Mouse (Mus musculus): ENCODE measurements at regions not wholly inside any gene's neighbourhood (a gene's known extent, or its start where the extent isn't known, plus 50 kb on each side); places are given as distances from the start of the nearest gene placed in this dataset.

- no peaks in the 10 kb centered on the region for H3K4me1 ChIP-seq (ENCODE audit: control insufficient read depth, insufficient read depth, low read length)
- H3K4me3 ChIP-seq (replicated peaks; ENCODE audit: insufficient read depth, low read depth, low read length) = no peak overlapping the region
- no peak for DNase-seq
- TF ChIP-seq CTCF (IDR thresholded peaks at IDR 0.05; ENCODE audit: borderline replicate concordance, insufficient read depth, low read depth, low read length) (no peak), POLR2A (IDR thresholded peaks at IDR 0.05; ENCODE audit: borderline replicate concordance, insufficient read depth, low read length) (no peak)
- H3K27me3 ChIP-seq (ENCODE audit: control insufficient read depth, insufficient read depth, low read length) = no peaks in the 10 kb centered on the region
- H3K27ac ChIP-seq (ENCODE audit: insufficient read depth, low read length) = no peak overlapping the region
- WGBS = 12% methylated on average over 8 of the region's 8 CpGs
Observed at GRCm38 (mm10) chr12:97836202-97836908, 422.9 kb downstream of the Galc start.

GRCm38 (mm10) chr12:97793364-97794120 lies 465.7 kb downstream of the Galc start:
- H3K27ac ChIP-seq (ENCODE audit: insufficient read depth, low read length) = no peak overlapping the region
- no peaks in the 10 kb centered on the region for H3K27me3 ChIP-seq (ENCODE audit: control insufficient read depth, insufficient read depth, low read length)
- TF ChIP-seq POLR2A (IDR thresholded peaks at IDR 0.05; ENCODE audit: borderline replicate concordance, insufficient read depth, low read length) (no peak), CTCF (IDR thresholded peaks at IDR 0.05; ENCODE audit: borderline replicate concordance, insufficient read depth, low read depth, low read length) (no peak)
- no peak overlapping the region for H3K4me3 ChIP-seq (replicated peaks; ENCODE audit: insufficient read depth, low read depth, low read length)
- 84% methylated on average over 16 of the region's 16 CpGs for WGBS
- no peaks in the 10 kb centered on the region for H3K4me1 ChIP-seq (ENCODE audit: control insufficient read depth, insufficient read depth, low read length)
- DNase-seq = no peak

DNA sequence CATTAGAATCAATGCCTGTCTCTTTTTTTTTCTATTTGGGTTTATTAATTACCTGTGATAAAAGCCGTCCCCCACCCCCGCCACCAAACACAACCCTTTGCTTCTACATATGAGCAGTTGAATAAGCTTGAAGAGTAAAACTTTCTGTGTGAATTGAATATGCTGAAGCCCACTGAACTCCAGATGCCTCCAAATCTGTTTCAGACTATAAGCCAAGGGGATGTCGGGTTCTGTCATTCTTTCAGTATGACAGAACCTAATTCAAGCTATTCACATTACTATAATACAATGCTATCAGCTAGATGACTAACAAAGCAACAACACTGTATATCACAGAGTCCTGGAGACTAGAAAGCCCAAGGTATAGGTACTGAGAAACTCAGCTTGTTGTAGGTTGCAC lies 475.8 kb downstream of the Galc start:
- no peak overlapping the region for H3K4me3 ChIP-seq (replicated peaks; ENCODE audit: insufficient read depth, low read depth, low read length)
- H3K27ac ChIP-seq (ENCODE audit: insufficient read depth, low read length) = no peak overlapping the region
- 97% methylated on average over 3 of the region's 3 CpGs for WGBS
- TF ChIP-seq POLR2A (IDR thresholded peaks at IDR 0.05; ENCODE audit: borderline replicate concordance, insufficient read depth, low read length) (no peak), CTCF (IDR thresholded peaks at IDR 0.05; ENCODE audit: borderline replicate concordance, insufficient read depth, low read depth, low read length) (no peak)
- DNase-seq = no peak
- H3K27me3 ChIP-seq (ENCODE audit: control insufficient read depth, insufficient read depth, low read length) = no peaks in the 10 kb centered on the region
- no peaks in the 10 kb centered on the region for H3K4me1 ChIP-seq (ENCODE audit: control insufficient read depth, insufficient read depth, low read length)

DNA sequence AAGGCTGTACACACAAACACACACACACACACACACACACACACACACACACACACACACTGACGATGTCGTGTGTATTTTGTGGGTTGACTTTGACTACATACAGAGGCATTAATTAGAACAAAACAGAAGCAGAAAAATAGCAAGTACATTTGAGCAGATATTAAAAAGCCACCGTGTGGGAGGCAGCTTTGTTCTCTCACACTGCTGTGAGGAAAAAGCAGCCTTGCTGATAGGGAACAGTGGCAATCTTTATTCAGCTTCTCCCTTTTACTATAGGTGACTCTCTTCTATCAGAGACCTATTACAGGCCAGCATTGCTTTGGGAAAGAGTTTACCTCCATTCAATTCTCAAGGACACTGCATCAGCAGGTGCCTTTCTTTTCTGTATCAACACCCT lies 500.1 kb downstream of the Galc start:
- no peaks in the 10 kb centered on the region for H3K4me1 ChIP-seq (ENCODE audit: control insufficient read depth, insufficient read depth, low read length)
- H3K27me3 ChIP-seq (ENCODE audit: control insufficient read depth, insufficient read depth, low read length) = no peaks in the 10 kb centered on the region
- H3K4me3 ChIP-seq (replicated peaks; ENCODE audit: insufficient read depth, low read depth, low read length) = no peak overlapping the region
- 84% methylated on average over 3 of the region's 3 CpGs for WGBS
- no peak for DNase-seq
- no peak overlapping the region for H3K27ac ChIP-seq (ENCODE audit: insufficient read depth, low read length)
- TF ChIP-seq POLR2A (IDR thresholded peaks at IDR 0.05; ENCODE audit: borderline replicate concordance, insufficient read depth, low read length) = no peak
- TF ChIP-seq CTCF (IDR thresholded peaks at IDR 0.05; ENCODE audit: borderline replicate concordance, insufficient read depth, low read depth, low read length) = no peak

- Histone ChIP-seq H3K27me3 (ENCODE audit: control insufficient read depth, insufficient read depth, low read length) (no peaks in the 10 kb centered on the region), H3K27ac (ENCODE audit: insufficient read depth, low read length) (no peak overlapping the region), H3K4me3 (replicated peaks; ENCODE audit: insufficient read depth, low read depth, low read length) (no peak overlapping the region), H3K4me1 (ENCODE audit: control insufficient read depth, insufficient read depth, low read length) (no peaks in the 10 kb centered on the region)
- no peak for DNase-seq
- TF ChIP-seq POLR2A (IDR thresholded peaks at IDR 0.05; ENCODE audit: borderline replicate concordance, insufficient read depth, low read length) (no peak), CTCF (IDR thresholded peaks at IDR 0.05; ENCODE audit: borderline replicate concordance, insufficient read depth, low read depth, low read length) (no peak)
- 59% methylated on average over 2 of the region's 2 CpGs for WGBS
Observed at GRCm38 (mm10) chr12:97758624-97759023, 500.6 kb downstream of the Galc start.

DNA sequence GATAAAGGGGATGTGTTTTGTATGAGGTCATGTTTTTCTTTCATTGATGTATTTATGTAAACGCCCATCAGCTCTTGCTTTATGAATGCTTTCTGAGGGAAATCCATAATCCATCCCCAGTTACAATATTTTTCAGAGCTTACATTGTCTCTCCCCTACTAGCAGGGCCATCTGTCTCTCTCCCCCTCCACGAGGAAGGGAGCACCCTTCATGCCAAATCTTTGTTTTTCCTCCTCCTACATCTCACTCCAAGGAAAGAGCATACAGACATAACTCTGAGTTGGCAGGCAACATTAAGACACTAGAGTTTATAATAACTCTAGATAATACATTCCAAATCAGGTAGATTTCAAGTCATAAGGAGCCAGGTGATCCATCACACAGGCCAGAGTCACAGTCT lies 509.1 kb downstream of the Galc start:
- TF ChIP-seq CTCF (IDR thresholded peaks at IDR 0.05; ENCODE audit: borderline replicate concordance, insufficient read depth, low read depth, low read length) = no peak
- no peak for TF ChIP-seq POLR2A (IDR thresholded peaks at IDR 0.05; ENCODE audit: borderline replicate concordance, insufficient read depth, low read length)
- no peak overlapping the region for H3K4me3 ChIP-seq (replicated peaks; ENCODE audit: insufficient read depth, low read depth, low read length)
- H3K27me3 ChIP-seq (ENCODE audit: control insufficient read depth, insufficient read depth, low read length) = no peaks in the 10 kb centered on the region
- no peak for DNase-seq
- no peak overlapping the region for H3K27ac ChIP-seq (ENCODE audit: insufficient read depth, low read length)
- no peaks in the 10 kb centered on the region for H3K4me1 ChIP-seq (ENCODE audit: control insufficient read depth, insufficient read depth, low read length)
- WGBS = 7% methylated on average over 2 of the region's 2 CpGs

GRCm38 (mm10) chr12:97740927-97741326 lies 518.3 kb downstream of the Galc start:
- H3K27me3 ChIP-seq (ENCODE audit: control insufficient read depth, insufficient read depth, low read length) = no peaks in the 10 kb centered on the region
- H3K4me1 ChIP-seq (ENCODE audit: control insufficient read depth, insufficient read depth, low read length) = no peaks in the 10 kb centered on the region
- no peak overlapping the region for H3K4me3 ChIP-seq (replicated peaks; ENCODE audit: insufficient read depth, low read depth, low read length)
- H3K27ac ChIP-seq (ENCODE audit: insufficient read depth, low read length) = no peak overlapping the region
- no peak for DNase-seq
- 68% methylated on average over 2 of the region's 2 CpGs for WGBS
- TF ChIP-seq CTCF (IDR thresholded peaks at IDR 0.05; ENCODE audit: borderline replicate concordance, insufficient read depth, low read depth, low read length) (no peak), POLR2A (IDR thresholded peaks at IDR 0.05; ENCODE audit: borderline replicate concordance, insufficient read depth, low read length) (no peak)

- H3K4me1 ChIP-seq (ENCODE audit: control insufficient read depth, insufficient read depth, low read length) = no peaks in the 10 kb centered on the region
- H3K27ac ChIP-seq (ENCODE audit: insufficient read depth, low read length) = no peak overlapping the region
- no peak overlapping the region for H3K4me3 ChIP-seq (replicated peaks; ENCODE audit: insufficient read depth, low read depth, low read length)
- H3K27me3 ChIP-seq (ENCODE audit: control insufficient read depth, insufficient read depth, low read length) = no peaks in the 10 kb centered on the region
- TF ChIP-seq CTCF (IDR thresholded peaks at IDR 0.05; ENCODE audit: borderline replicate concordance, insufficient read depth, low read depth, low read length) = no peak
- TF ChIP-seq POLR2A (IDR thresholded peaks at IDR 0.05; ENCODE audit: borderline replicate concordance, insufficient read depth, low read length) = no peak
- no peak for DNase-seq
- 39% methylated on average over 6 of the region's 6 CpGs for WGBS
Observed at GRCm38 (mm10) chr12:97732078-97732580, 527.1 kb downstream of the Galc start.

All from cerebellum, adult 2 months (tissue).